Mouse (Mus musculus): ENCODE data around the gene Aox4. TPM values are rescaled to one million over a fixed set of nuclear protein-coding genes. Genes with fewer than 3 reads are reported as not detected.

The Aox4 gene
- polyA plus RNA-seq (2012; rRNA removed), result 1.0 and 1.1 TPM in 2 replicates

DNA sequence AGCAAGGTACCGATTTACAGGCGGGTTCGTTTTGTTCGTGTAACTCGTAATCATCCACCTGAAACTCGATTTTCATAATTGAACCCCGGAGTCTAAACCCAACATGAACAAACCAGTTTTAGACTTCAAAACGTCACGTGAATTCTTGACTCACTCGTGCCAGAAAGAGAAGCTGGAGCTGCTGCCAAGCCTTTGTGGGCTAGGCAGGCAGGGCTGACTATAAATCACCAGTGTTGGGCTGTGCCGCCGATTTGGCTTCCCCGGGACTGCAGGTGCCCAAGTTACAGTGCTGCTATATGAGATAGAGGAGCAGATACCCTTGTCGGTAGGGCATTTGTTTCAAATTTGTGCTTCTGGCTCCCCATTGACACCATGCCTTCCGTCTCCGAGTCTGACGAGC, at the start of gene Aox4:
Gene Aox4, plus strand, starts transcription at position 195 of the 400 bp plus-strand sequence.
- H3K4me3 ChIP-seq (ENCODE audit: insufficient read depth, low read length), result peak within 1 kb of the TSS; percentile 25; the same call in 1 of the 2 replicates
- H3K4me1 ChIP-seq (ENCODE audit: control insufficient read depth, insufficient read depth, low read length), result 0 out of 2 replicates have a peak, but pooled peaks cover 2% of the 10 kb centered on the region
- H3K27ac ChIP-seq (ENCODE audit: insufficient read depth, low read length), result no peak within 1 kb of the TSS
- TF ChIP-seq POLR2A (IDR thresholded peaks at IDR 0.05; ENCODE audit: extremely low read depth, insufficient read depth, low read length), result peak; percentile 25; the same call in 1 of the 2 replicates
- no peak for TF ChIP-seq CTCF (IDR thresholded peaks at IDR 0.05; ENCODE audit: extremely low read depth, insufficient read depth, low read length)

DNA sequence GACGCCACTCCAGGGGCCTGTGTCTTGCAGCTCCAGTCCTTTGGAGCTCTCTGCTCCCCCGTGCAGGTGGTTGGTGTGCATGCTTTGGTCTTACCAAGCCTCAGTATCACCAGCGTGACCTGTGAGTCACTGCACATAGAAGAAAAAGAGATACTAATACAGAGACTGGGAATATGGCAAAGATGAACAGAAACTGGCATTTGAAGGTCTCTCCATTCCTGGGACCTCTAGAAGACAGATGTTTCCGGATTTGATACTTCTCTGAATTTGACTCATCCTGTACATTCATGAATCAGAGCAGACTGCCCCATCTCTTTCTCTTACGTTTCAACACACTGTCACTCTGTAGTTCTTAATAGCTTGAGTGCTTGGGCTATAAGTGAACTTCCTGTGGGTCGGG, 40.3 kb upstream of the Aox4 start:
- TF ChIP-seq POLR2A (IDR thresholded peaks at IDR 0.05; ENCODE audit: extremely low read depth, insufficient read depth, low read length), result no peak
- no peak for TF ChIP-seq CTCF (IDR thresholded peaks at IDR 0.05; ENCODE audit: extremely low read depth, insufficient read depth, low read length)

GRCm38 (mm10) chr1:58188514-58189175, 21.6 kb upstream of the Aox4 start:
- Histone ChIP-seq H3K27ac (ENCODE audit: insufficient read depth, low read length) (no peak overlapping the region), H3K4me3 (ENCODE audit: insufficient read depth, low read length) (no peak overlapping the region), H3K4me1 (ENCODE audit: control insufficient read depth, insufficient read depth, low read length) (no peaks in the 10 kb centered on the region; the same call in 1 of the 2 replicates)
- TF ChIP-seq CTCF (IDR thresholded peaks at IDR 0.05; ENCODE audit: extremely low read depth, insufficient read depth, low read length) (no peak), POLR2A (IDR thresholded peaks at IDR 0.05; ENCODE audit: extremely low read depth, insufficient read depth, low read length) (no peak)

More for the DNA sequence above, 40.3 kb upstream of the Aox4 start:
- no peak overlapping the region for H3K27ac ChIP-seq (ENCODE audit: insufficient read depth, low read length)
- no peaks in the 10 kb centered on the region for H3K4me1 ChIP-seq (ENCODE audit: control insufficient read depth, insufficient read depth, low read length)
- no peak overlapping the region for H3K4me3 ChIP-seq (ENCODE audit: insufficient read depth, low read length)

- no peak overlapping the region for H3K27ac ChIP-seq (ENCODE audit: insufficient read depth, low read length)
- no peak for TF ChIP-seq CTCF (IDR thresholded peaks at IDR 0.05; ENCODE audit: extremely low read depth, insufficient read depth, low read length)
- TF ChIP-seq POLR2A (IDR thresholded peaks at IDR 0.05; ENCODE audit: extremely low read depth, insufficient read depth, low read length), result no peak
- no peaks in the 10 kb centered on the region; the same call in 1 of the 2 replicates for H3K4me1 ChIP-seq (ENCODE audit: control insufficient read depth, insufficient read depth, low read length)
- H3K4me3 ChIP-seq (ENCODE audit: insufficient read depth, low read length), result no peak overlapping the region
Measured at GRCm38 (mm10) chr1:58194317-58194716, 15.9 kb upstream of the Aox4 start.

GRCm38 (mm10) chr1:58194988-58195387, 15.2 kb upstream of the Aox4 start:
- TF ChIP-seq CTCF (IDR thresholded peaks at IDR 0.05; ENCODE audit: extremely low read depth, insufficient read depth, low read length) (no peak), POLR2A (IDR thresholded peaks at IDR 0.05; ENCODE audit: extremely low read depth, insufficient read depth, low read length) (no peak)
- Histone ChIP-seq H3K4me1 (ENCODE audit: control insufficient read depth, insufficient read depth, low read length) (no peaks in the 10 kb centered on the region; the same call in 1 of the 2 replicates), H3K27ac (ENCODE audit: insufficient read depth, low read length) (no peak overlapping the region), H3K4me3 (ENCODE audit: insufficient read depth, low read length) (no peak overlapping the region)

GRCm38 (mm10) chr1:58195541-58195940, 14.7 kb upstream of the Aox4 start:
- TF ChIP-seq CTCF (IDR thresholded peaks at IDR 0.05; ENCODE audit: extremely low read depth, insufficient read depth, low read length), result no peak
- no peak for TF ChIP-seq POLR2A (IDR thresholded peaks at IDR 0.05; ENCODE audit: extremely low read depth, insufficient read depth, low read length)
- Histone ChIP-seq H3K4me3 (ENCODE audit: insufficient read depth, low read length) (no peak overlapping the region), H3K4me1 (ENCODE audit: control insufficient read depth, insufficient read depth, low read length) (no peaks in the 10 kb centered on the region; the same call in 1 of the 2 replicates), H3K27ac (ENCODE audit: insufficient read depth, low read length) (no peak overlapping the region)

DNA sequence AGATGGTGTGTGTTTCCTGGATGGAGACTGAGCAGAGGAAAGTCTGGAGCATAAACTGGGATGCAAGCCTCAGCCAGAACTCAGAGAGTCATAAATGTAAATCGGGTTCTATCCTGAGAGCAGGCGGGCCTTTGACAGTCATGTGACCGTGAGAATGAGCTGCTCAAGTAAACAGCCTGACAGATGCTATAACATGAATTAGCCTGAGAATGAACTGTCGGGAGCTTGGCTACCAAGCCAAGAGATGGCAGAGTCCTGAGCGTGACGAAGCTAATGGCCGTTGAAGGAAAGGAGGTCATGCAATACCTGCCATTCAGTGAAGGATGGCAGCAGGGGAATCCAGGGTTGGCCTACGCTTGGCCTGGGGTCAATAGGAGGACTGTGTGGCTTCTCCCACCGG, 13.2 kb upstream of the Aox4 start:
- Histone ChIP-seq H3K4me1 (ENCODE audit: control insufficient read depth, insufficient read depth, low read length) (no peaks in the 10 kb centered on the region), H3K27ac (ENCODE audit: insufficient read depth, low read length) (no peak overlapping the region), H3K4me3 (ENCODE audit: insufficient read depth, low read length) (no peak overlapping the region)
- no peak for TF ChIP-seq POLR2A (IDR thresholded peaks at IDR 0.05; ENCODE audit: extremely low read depth, insufficient read depth, low read length)
- no peak for TF ChIP-seq CTCF (IDR thresholded peaks at IDR 0.05; ENCODE audit: extremely low read depth, insufficient read depth, low read length)

- Histone ChIP-seq H3K27ac (ENCODE audit: insufficient read depth, low read length) (no peak overlapping the region), H3K4me3 (ENCODE audit: insufficient read depth, low read length) (no peak overlapping the region), H3K4me1 (ENCODE audit: control insufficient read depth, insufficient read depth, low read length) (no peaks in the 10 kb centered on the region)
- TF ChIP-seq CTCF (IDR thresholded peaks at IDR 0.05; ENCODE audit: extremely low read depth, insufficient read depth, low read length), result no peak
- TF ChIP-seq POLR2A (IDR thresholded peaks at IDR 0.05; ENCODE audit: extremely low read depth, insufficient read depth, low read length), result no peak
Measured at GRCm38 (mm10) chr1:58198386-58198785, 11.8 kb upstream of the Aox4 start.

DNA sequence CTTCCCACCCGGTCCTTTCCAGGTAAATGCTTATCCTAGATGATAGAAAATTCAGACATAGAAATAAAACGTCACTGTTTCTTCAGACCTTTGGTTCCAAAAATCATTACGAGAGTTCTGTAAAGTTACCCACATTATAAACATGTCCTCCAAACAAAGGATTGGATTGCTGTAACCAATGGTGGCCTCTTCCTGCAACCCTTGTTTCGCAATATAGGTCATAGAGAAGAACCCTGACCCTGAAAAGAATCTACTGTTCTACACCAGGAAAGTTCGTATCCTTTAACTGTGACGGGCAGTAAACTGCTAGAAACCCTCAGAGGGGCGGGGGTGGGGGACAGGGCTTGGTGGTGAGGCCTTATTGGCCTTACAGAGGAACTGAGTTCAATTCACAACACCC, 2.6 kb downstream of the Aox4 start:
- no peak for TF ChIP-seq POLR2A (IDR thresholded peaks at IDR 0.05; ENCODE audit: extremely low read depth, insufficient read depth, low read length)
- TF ChIP-seq CTCF (IDR thresholded peaks at IDR 0.05; ENCODE audit: extremely low read depth, insufficient read depth, low read length), result no peak
- Histone ChIP-seq H3K4me3 (ENCODE audit: insufficient read depth, low read length) (no peak overlapping the region), H3K4me1 (ENCODE audit: control insufficient read depth, insufficient read depth, low read length) (0 out of 2 replicates have a peak, but pooled peaks cover 2% of the 10 kb centered on the region), H3K27ac (ENCODE audit: insufficient read depth, low read length) (no peak overlapping the region)

DNA sequence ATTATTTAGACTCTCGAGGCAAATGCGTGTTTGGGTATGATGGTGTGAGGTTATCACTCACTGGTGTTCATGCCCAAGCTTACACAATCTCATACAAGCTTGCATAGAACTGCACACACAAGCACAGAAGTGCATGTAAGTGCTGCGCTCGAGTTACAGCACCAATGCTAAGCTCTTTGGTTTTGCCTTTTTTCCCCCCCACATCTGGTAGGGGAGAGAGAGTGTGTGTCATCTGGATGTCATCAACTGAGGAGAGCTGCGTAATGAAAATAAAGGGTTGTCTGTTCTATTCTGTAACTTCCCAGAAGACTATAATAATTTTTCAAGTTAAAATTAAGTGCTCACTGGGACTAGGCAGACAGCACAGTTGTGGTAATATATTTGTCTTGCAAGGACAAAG, 3.6 kb downstream of the Aox4 start:
- 0 out of 2 replicates have a peak, but pooled peaks cover 2% of the 10 kb centered on the region for H3K4me1 ChIP-seq (ENCODE audit: control insufficient read depth, insufficient read depth, low read length)
- TF ChIP-seq POLR2A (IDR thresholded peaks at IDR 0.05; ENCODE audit: extremely low read depth, insufficient read depth, low read length) (no peak), CTCF (IDR thresholded peaks at IDR 0.05; ENCODE audit: extremely low read depth, insufficient read depth, low read length) (no peak)
- H3K27ac ChIP-seq (ENCODE audit: insufficient read depth, low read length), result no peak overlapping the region
- H3K4me3 ChIP-seq (ENCODE audit: insufficient read depth, low read length), result no peak overlapping the region
